Comparison of ENCODE assay signal across 28 mouse cellular contexts in genomic region chr13:118418163-118418562, GRCm38 (mm10). TPM values are rescaled to one million over a fixed set of nuclear protein-coding genes. Genes with fewer than 3 reads are reported as not detected.
A peak's percentile ranks its signal among the peaks of the same experiment; 100 is the strongest.
DNase-seq lines count a peak whose midpoint lies in the region; ATAC-seq and TF ChIP-seq lines count a peak whose summit lies in the region.
"Had no signal": no experiment of that assay in that cellular context is flagged by ENCODE, and none has a peak within 500 bp of the region (broad histone marks: within the 10 kb centered on the region; RNA-seq: fewer than 3 reads in every experiment).

No protein-coding gene starts in this region.

- no peaks in the 10 kb centered on the region for H3K36me3 ChIP-seq in forebrain, embryonic 14.5 days (ENCODE audit: control insufficient read depth, insufficient read depth, low read length)
- no peaks in the 10 kb centered on the region for H3K36me3 ChIP-seq in forebrain, embryonic 13.5 days (ENCODE audit: poor library complexity, severe bottlenecking)
- H3K36me3 ChIP-seq in lung, embryonic 14.5 days (ENCODE audit: insufficient read depth), result no peaks in the 10 kb centered on the region
- H3K36me3 ChIP-seq: embryonic facial prominence, embryonic 10.5 days; embryonic facial prominence, embryonic 13.5 days; heart, embryonic 12.5 days; heart, embryonic 15.5 days; hindbrain, embryonic 10.5 days had no signal

- ATAC-seq in forebrain, embryonic 14.5 days, result no peak
- ATAC-seq in forebrain, embryonic 13.5 days, result no peak
- no peak for ATAC-seq in lung, embryonic 14.5 days (ENCODE audit: insufficient read depth)
- ATAC-seq: hindbrain, postnatal 0 days; inflammation-experienced regulatory T-cells, adult 6 months; intestine, embryonic 16.5 days had no signal

- H3K4me2 ChIP-seq in forebrain, embryonic 14.5 days (ENCODE audit: low read length), result no peak overlapping the region
- no peak overlapping the region for H3K4me2 ChIP-seq in forebrain, embryonic 13.5 days
- no peak overlapping the region for H3K4me2 ChIP-seq in lung, embryonic 14.5 days
- H3K4me2 ChIP-seq: embryonic facial prominence, embryonic 13.5 days; heart, embryonic 12.5 days; heart, embryonic 15.5 days; hindbrain, embryonic 14.5 days had no signal

- no peaks in the 10 kb centered on the region for H3K27me3 ChIP-seq in forebrain, embryonic 14.5 days (replicated peaks; ENCODE audit: control insufficient read depth, insufficient read depth, low read length)
- no peaks in the 10 kb centered on the region for H3K27me3 ChIP-seq in forebrain, embryonic 13.5 days
- H3K27me3 ChIP-seq in lung, embryonic 14.5 days (ENCODE audit: insufficient read depth, low read length), result no peaks in the 10 kb centered on the region
- H3K27me3 ChIP-seq: embryonic facial prominence, embryonic 13.5 days; heart, embryonic 12.5 days; heart, embryonic 15.5 days had no signal

- no peak overlapping the region for H3K9ac ChIP-seq in forebrain, embryonic 14.5 days (ENCODE audit: low read length)
- H3K9ac ChIP-seq in forebrain, embryonic 13.5 days, result no peak overlapping the region
- no peak overlapping the region for H3K9ac ChIP-seq in lung, embryonic 14.5 days
- H3K9ac ChIP-seq: embryonic facial prominence, embryonic 13.5 days; heart, embryonic 12.5 days; heart, embryonic 15.5 days; hindbrain, embryonic 14.5 days had no signal

- H3K4me1 ChIP-seq in forebrain, embryonic 14.5 days (ENCODE audit: control insufficient read depth, insufficient read depth, low read length), result no peaks in the 10 kb centered on the region
- H3K4me1 ChIP-seq in forebrain, embryonic 13.5 days, result no peaks in the 10 kb centered on the region
- H3K4me1 ChIP-seq in lung, embryonic 14.5 days (ENCODE audit: insufficient read depth), result no peaks in the 10 kb centered on the region
- H3K4me1 ChIP-seq: embryonic facial prominence, embryonic 10.5 days; embryonic facial prominence, embryonic 13.5 days; heart, embryonic 12.5 days; heart, embryonic 15.5 days; hindbrain, embryonic 10.5 days had no signal

- H3K27ac ChIP-seq in forebrain, embryonic 14.5 days (ENCODE audit: low read depth, low read length), result no peak overlapping the region
- H3K27ac ChIP-seq in forebrain, embryonic 13.5 days, result no peak overlapping the region
- no peak overlapping the region for H3K27ac ChIP-seq in lung, embryonic 14.5 days (ENCODE audit: low read depth)
- H3K27ac ChIP-seq: embryonic facial prominence, embryonic 10.5 days; embryonic facial prominence, embryonic 13.5 days; heart, embryonic 15.5 days; hindbrain, embryonic 10.5 days; hindbrain, embryonic 14.5 days; hindbrain, postnatal 0 days had no signal

- H3K9me3 ChIP-seq in forebrain, embryonic 14.5 days (replicated peaks; ENCODE audit: control insufficient read depth, low read length), result no peaks in the 10 kb centered on the region
- H3K9me3 ChIP-seq in forebrain, embryonic 13.5 days (replicated peaks), result no peaks in the 10 kb centered on the region
- H3K9me3 ChIP-seq in lung, embryonic 14.5 days (ENCODE audit: low read depth, low read length), result no peaks in the 10 kb centered on the region
- H3K9me3 ChIP-seq: embryonic facial prominence, embryonic 10.5 days; embryonic facial prominence, embryonic 13.5 days; heart, embryonic 12.5 days; heart, embryonic 15.5 days; hindbrain, embryonic 10.5 days had no signal

- no peak overlapping the region for H3K4me3 ChIP-seq in forebrain, embryonic 14.5 days (ENCODE audit: low read depth, low read length)
- no peak overlapping the region for H3K4me3 ChIP-seq in forebrain, embryonic 13.5 days
- no peak overlapping the region for H3K4me3 ChIP-seq in lung, embryonic 14.5 days (ENCODE audit: low read depth, low read length)
- H3K4me3 ChIP-seq: embryonic facial prominence, embryonic 10.5 days; embryonic facial prominence, embryonic 13.5 days; erythroblast, embryonic 14.5 days; heart, embryonic 12.5 days; heart, embryonic 15.5 days; hindbrain, embryonic 10.5 days had no signal

- peak; percentile 25 for DNase-seq in forebrain, embryonic 14.5 days (ENCODE audit: low spot score)
- peak; percentile 41 for DNase-seq in lung, embryonic 14.5 days
- DNase-seq in lung, postnatal 4 days, result no peak
- peak; percentile 69 for DNase-seq in A20 (ENCODE audit: low read depth, low spot score)
- DNase-seq in urinary bladder, postnatal 10 days (ENCODE audit: low spot score), result no peak
- DNase-seq: adrenal gland, adult 2 months; adrenal gland, postnatal 14 days; B cell, adult 2 months; cerebellum, adult 11-12 months; cerebellum, adult 8-10 months; cerebellum, postnatal 10 days; cerebellum, postnatal 36 days; embryo, embryonic 11 days; gastrocnemius, postnatal 25 days; heart, adult 18-20 months; heart, postnatal 10 days; heart, postnatal 36 days had no signal

- 29% methylated on average over 4 of the region's 4 CpGs for WGBS in forebrain, embryonic 14.5 days
- 37% methylated on average over 4 of the region's 4 CpGs for WGBS in forebrain, embryonic 13.5 days
- WGBS in lung, embryonic 14.5 days, result 37% methylated on average over 4 of the region's 4 CpGs

- no peak for TF ChIP-seq CTCF in lung, embryonic 14.5 days (IDR thresholded peaks at IDR 0.05; ENCODE audit: low read depth)

RNA-seq across cellular contexts. Expression of gene Mrps30, which starts 31.1 kb away (rescaled TPM):
- 29.1 and 29.4 TPM in 2 replicates for polyA plus RNA-seq in forebrain, embryonic 14.5 days (2014; fragmentation: Nextera tagmentation; extraction: Ambion mirVana)
- 26.0 and 26.1 TPM in 2 replicates for polyA plus RNA-seq in forebrain, embryonic 13.5 days (2015; fragmentation: Nextera tagmentation; extraction: Ambion mirVana)
- polyA plus RNA-seq in lung, embryonic 14.5 days (2014; fragmentation: Nextera tagmentation; extraction: Ambion mirVana), result 36.9 and 39.3 TPM in 2 replicates

RNA-seq across cellular contexts. Expression of gene B430218F22Rik, which starts 31.7 kb away (rescaled TPM):
- polyA plus RNA-seq in forebrain, embryonic 14.5 days (2014; fragmentation: Nextera tagmentation; extraction: Ambion mirVana), result 0.45 and 0.60 TPM in 2 replicates
- 0.76 and 0.80 TPM in 2 replicates for polyA plus RNA-seq in forebrain, embryonic 13.5 days (2015; fragmentation: Nextera tagmentation; extraction: Ambion mirVana)
- 0.74 and 0.96 TPM in 2 replicates for polyA plus RNA-seq in lung, embryonic 14.5 days (2014; fragmentation: Nextera tagmentation; extraction: Ambion mirVana)
- polyA plus RNA-seq: erythroblast, embryonic 14.5 days had no signal

Comparison
In these comparisons a context has a peak if more than half of its experiments do, and no peak if none do; other contexts are left out.
1. DNase-seq: peak in forebrain, embryonic 14.5 days (single experiment), lung, embryonic 14.5 days (single experiment) and A20 (single experiment); none in lung, postnatal 4 days (0 of 2) and urinary bladder, postnatal 10 days (single experiment).